Mouse (Mus musculus): ENCODE measurements around the gene Traf3ip2.

Traf3ip2 gene

DNA sequence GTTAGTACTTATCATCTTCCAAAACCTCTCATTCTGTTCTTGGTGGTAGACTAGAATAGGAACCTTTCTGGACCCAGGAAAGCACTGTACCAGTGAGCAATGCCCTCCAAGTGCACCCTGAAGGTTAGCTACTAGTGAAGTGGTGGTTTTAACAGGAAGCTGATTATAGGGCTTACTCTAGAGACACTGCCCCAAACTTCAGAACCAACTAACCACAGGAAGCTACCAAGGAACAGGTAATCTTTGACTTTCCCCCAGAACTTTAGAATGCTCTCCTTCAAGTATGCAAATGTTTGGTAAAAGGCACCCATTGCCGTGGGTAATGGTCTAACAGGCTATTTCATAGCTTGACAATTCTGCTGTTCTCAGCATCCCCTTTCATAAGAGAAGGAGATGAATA lies 12.6 kb upstream of the Traf3ip2 start:
- DNase-seq (ENCODE audit: extremely low read depth, low read depth, low spot score) = no peak

DNA sequence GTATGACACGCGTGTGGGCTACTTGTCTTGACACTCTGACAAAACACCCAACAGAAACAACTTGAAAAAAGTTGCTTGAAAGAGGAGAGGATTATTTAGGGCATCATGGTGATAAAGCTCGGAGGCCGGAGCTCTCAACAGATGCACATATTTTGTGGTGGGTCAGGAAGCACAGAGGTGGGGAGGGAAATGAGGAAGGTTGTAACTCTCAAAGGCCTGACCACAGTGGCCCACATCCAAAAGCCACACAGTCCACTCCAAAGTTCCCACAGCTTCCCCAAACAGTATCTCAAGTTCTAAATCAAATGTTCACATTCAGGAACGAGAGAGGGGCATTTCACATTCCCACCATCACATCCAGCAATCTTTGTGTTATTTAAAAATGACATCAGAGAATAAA lies 11.7 kb upstream of the Traf3ip2 start:
- no peak for DNase-seq (ENCODE audit: extremely low read depth, low read depth, low spot score)

- no peak for DNase-seq (ENCODE audit: extremely low read depth, low read depth, low spot score)
These were observed 6.3 kb upstream of the Traf3ip2 start for GRCm38 (mm10) chr10:39606434-39606833.

DNA sequence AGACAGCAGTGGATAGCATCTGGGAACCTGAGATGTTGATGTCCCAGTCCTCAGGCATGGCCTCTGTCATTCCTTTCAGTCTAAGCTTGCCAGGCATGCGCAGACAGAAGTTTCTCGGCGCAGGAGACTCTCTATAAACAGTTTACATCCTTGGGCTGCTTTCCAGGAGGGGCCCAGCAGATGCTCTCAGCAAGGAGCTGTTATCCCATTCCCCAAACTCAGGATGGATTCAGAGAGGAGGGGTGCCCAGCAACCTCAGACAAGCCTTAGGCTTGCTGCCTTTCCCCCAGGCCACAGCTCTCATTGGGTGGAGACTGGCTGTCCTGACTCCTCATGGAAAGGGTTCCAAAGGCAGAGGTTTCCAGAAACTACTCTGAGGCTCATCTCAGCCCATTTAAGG lies 1.5 kb upstream of the Traf3ip2 start:
- DNase-seq (ENCODE audit: extremely low read depth, low read depth, low spot score) = no peak

DNA sequence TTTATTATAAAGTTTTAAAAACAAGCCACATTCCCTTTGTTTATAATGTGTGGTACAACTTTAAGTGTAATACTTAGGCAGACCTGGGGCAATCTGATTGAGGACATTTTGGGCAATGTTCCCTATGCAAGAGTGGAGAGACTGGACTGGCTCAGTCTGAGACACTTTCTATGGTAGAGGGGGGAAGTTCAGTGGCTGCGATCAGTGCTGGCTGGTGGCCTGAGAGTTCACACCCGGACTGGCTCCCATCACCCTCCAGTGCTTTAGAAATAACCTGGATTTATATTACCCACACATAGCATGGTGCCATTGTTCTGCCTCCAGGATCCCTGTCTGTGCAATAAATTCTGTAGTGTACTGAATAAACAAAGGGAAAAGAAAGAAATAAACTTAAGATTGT lies 603 bp upstream of the Traf3ip2 start:
- peak; percentile 74 for DNase-seq (ENCODE audit: extremely low read depth, low read depth, low spot score)

- peak; percentile 59 for DNase-seq (ENCODE audit: extremely low read depth, low read depth, low spot score)
These were observed 476 bp downstream of the Traf3ip2 start for GRCm38 (mm10) chr10:39612989-39613831.

DNA sequence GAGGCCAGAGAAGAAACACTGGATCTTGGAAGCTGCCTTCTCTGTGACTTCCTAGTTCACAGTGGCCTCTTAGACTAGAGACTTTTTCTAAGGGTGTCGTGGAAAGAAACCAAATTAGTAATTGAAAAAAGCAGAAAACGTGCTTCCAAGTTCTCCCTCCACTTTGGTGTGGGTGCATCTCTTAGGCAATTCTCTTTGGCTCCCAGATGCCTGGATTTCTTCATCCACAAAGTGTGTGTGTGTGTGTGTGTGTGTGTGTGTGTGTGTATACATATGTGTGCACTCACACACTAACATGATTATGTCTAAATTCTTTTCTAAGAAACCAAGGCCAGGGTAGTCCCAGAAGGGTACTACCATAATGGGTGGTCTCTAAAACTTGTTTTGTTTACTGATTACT lies 1.2 kb downstream of the Traf3ip2 start:
- peak; percentile 59 for DNase-seq (ENCODE audit: extremely low read depth, low read depth, low spot score)

- peak; percentile 87 for DNase-seq (ENCODE audit: extremely low read depth, low read depth, low spot score)
These were observed 1.9 kb downstream of the Traf3ip2 start for GRCm38 (mm10) chr10:39614676-39615075.

GRCm38 (mm10) chr10:39615531-39616229 lies 2.9 kb downstream of the Traf3ip2 start:
- no peak for DNase-seq (ENCODE audit: extremely low read depth, low read depth, low spot score)

DNA sequence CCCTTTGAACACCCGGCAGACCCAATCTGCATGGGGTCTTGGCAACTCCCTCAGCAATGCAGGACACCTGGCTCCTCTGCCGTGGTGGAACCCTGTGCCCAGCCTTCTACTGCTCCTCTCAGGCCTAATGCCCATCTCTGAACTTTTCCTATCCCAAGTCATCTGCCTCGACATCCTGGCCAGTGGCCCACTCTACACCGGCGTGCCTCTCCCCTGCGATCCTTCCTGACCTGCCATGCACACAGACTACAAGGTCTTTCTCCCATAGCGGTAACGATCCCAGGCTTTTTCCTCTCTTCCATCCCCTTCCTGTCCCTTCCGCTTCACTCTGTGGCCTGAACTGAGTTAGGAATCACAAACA lies 3.5 kb downstream of the Traf3ip2 start:
- DNase-seq (ENCODE audit: extremely low read depth, low read depth, low spot score) = no peak

DNA sequence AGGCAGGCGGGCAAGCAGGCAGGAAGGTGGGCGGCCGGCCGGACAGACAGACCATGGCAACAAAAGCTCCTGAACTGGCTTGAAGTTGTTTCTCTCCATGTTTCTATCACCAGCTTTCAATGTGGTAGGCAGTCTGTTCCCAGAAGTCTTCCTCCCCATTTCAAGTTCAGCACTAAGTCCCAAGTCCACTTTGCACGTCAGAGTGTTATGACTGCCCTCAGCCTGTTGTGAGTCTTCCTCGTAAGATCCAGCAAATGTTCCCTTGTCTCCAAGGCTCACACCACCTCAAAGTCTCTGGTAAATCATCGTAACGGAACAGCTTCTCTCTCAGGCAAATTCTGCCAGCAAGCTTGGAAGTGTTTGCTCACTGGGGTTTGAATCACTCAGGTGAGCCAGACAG lies 3.9 kb downstream of the Traf3ip2 start:
- no peak for DNase-seq (ENCODE audit: extremely low read depth, low read depth, low spot score)

- no peak for DNase-seq (ENCODE audit: extremely low read depth, low read depth, low spot score)
These were observed 5.7 kb downstream of the Traf3ip2 start for GRCm38 (mm10) chr10:39618431-39618830.

DNA sequence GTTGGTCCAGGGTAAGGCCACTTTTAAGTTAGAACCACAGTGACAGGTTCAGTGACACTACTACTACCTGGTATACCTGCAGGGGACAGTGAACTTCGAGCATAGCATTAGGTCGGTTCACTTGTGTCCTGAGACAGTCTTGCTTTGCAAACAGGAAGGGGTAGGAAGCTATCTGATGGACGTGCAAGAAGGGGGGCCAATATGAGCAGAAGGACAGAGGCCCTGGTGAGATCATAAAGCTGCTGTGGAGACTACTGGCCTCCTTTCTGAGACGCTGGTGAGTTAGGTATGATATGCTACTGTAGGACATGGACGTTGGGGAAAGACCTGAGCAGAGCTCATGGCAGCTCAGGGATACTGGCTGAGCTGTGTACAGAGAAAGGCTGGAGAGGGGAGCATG lies 7.9 kb downstream of the Traf3ip2 start:
- no peak for DNase-seq (ENCODE audit: extremely low read depth, low read depth, low spot score)

GRCm38 (mm10) chr10:39623806-39624205 lies 11.1 kb downstream of the Traf3ip2 start:
- no peak for DNase-seq (ENCODE audit: extremely low read depth, low read depth, low spot score)

DNA sequence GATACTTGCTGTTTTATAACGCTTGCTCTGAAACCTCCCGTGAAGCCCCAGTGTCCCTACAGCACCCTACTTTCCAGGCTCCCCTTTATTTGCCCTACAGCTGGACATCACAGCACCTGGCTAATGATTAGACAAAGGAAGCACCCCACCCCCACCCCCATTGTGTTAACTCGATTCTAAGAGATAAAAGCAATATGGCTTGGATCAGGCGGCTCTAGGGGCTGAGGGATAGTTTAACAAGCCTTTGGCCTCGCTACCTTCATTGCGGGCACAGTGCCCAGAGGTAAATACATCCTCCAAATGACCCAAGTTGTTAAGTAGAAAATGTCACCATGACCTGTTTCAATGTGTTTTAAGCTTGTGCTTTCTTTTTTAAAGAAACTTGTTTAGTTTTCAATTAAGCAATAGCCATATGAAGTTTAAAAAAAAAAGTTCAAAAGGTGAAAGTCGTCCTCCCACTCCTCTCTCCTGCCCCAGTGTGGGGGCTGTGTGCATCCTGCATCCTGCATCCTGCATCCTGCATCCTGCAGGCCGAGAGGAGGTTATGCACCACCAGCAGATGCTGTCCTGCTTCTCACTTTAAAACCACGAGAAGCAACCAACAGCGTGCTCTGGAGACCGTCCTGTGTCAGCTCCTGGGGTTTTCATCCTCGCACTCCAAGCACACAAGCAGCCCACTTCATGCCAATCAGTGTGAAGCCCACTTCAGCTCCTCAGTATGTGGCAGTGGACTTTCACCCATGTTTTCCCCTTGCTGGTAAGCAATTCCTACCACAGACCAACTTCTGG lies 12.3 kb downstream of the Traf3ip2 start:
- no peak for DNase-seq (ENCODE audit: extremely low read depth, low read depth, low spot score)

DNA sequence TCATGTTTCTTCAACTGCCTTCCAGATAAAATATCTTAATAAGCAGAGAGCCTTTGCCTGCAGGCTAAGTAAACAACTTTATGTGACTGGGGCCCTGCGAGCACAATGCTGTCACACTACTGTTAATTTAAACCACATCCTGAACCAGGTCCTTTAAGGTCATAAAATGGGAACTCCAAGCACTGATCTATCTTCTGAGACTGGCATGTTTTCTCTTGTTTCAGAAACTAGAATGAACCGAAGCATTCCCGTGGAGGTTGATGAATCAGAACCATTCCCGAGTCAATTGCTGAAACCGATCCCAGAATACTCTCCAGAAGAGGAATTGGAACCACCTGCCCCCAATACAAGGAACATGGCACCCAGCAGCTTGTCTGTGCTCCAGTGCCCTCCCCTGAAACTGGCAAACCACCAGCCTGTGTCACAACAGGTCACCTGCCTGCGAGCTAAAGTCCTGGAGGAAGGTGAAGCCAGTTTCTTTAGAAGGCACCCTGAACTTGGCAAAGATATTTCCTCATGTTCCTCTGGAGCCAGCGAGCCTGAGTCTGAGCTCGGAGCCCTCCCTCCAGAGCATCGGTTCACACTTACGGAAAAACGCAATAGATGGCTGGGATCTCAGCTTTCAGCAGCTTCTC lies 13.0 kb downstream of the Traf3ip2 start:
- no peak for DNase-seq (ENCODE audit: extremely low read depth, low read depth, low spot score)

GRCm38 (mm10) chr10:39626376-39626775 lies 13.6 kb downstream of the Traf3ip2 start:
- no peak for DNase-seq (ENCODE audit: extremely low read depth, low read depth, low spot score)

DNA sequence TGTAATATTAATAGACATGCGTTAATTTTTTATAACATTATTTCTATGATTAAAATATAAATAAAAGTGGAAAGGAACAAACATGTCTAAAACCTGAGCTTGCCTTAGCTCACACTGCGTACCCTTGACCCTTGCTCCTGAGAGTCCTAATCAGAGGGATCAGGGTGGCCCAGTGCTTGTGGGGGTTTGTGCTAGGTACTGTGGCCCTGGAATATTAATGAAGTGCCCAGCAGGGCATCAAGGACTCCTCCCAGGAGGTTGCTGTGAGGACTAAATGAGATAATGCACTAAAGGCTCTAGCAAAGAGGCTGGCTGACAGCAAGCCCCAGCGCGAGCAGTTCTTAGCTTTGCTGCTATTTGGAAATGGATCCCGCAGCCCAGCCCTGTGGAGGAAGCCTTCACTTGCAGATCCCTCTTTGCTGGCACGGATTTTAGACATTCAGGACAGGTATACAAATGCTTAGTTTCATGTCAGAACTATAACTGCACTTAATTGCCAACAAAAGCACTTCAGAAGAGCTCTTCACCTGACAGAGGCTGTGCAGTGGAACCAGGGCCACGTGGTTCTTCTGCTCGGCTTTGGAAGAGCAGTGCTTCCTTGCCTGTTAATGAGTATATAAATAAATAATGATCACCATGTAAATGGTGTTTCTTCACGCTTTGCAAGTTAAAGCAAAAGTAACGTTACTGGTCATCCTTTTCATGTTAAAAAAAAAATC lies 16.2 kb downstream of the Traf3ip2 start:
- DNase-seq (ENCODE audit: extremely low read depth, low read depth, low spot score) = no peak

DNA sequence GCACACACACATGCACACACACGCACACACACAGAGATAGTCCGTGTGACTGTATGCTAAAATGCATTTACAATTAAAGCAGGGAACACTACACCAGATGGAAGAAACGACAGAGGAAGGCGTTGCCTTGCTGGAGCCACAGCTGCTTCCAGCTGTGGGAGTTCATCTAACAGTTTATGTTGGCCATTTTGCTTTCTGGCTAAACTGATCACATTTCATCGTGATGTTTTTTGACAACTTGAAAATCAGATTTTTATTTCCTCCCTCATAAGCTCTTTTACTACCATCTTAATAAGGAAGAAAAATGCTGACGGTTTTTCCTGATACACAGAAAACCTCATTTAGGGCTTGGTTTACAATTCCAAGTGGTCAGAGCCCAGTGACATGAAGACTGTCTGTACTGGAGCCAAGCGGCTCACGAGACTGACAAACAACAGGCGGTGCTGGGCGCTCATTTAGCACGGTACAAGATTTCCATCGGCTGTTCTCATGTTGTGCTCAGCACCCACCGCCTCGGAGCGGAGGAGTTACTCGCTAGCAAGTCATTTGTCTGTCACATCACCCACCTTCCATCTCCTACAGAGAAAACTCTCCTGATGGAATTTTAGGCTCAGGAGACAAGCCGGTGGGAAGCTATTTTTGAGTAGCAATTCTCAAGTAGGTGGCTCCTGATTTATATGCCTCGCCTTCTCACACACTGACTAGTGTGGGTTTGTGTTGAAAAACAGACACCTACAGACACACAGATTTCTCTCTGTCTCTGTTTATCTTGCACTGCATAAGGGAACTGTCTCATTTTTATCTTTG lies 17.2 kb downstream of the Traf3ip2 start:
- no peak for DNase-seq (ENCODE audit: extremely low read depth, low read depth, low spot score)

DNA sequence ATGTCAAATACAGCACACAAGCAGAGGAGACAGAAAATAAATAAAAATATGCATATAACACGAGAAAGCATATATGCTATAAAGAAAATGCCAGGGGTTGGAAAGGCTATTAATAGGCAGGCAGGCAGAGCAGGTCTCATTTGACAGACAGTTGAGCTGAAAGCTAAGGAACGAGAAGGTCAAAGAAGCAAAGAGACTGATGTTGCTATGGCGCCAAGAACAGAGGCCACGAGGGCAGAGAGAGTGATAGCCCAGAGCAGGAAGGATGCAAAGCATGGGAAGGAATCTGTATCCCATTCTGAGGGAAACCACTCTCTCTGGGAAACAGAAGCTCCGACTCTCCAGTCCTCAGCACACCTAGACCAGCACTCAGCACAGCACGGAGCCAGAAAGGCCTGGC lies 18.1 kb downstream of the Traf3ip2 start:
- no peak for DNase-seq (ENCODE audit: extremely low read depth, low read depth, low spot score)

Data from fat pad, adult 2 months (tissue).